Mouse (Mus musculus): ENCODE measurements at regions not wholly inside any gene's neighbourhood (a gene's known extent, or its start where the extent isn't known, plus 50 kb on each side); places are given as distances from the start of the nearest gene placed in this dataset.

- DNase-seq (ENCODE audit: low read depth, low spot score): no peak
These were observed 80.0 kb upstream of the Nphp3 start for GRCm38 (mm10) chr9:103922356-103922755.

GRCm38 (mm10) chr9:103924641-103925040 lies 77.7 kb upstream of the Nphp3 start:
- DNase-seq (ENCODE audit: low read depth, low spot score): no peak

- DNase-seq (ENCODE audit: low read depth, low spot score): no peak
These were observed 76.9 kb upstream of the Nphp3 start for GRCm38 (mm10) chr9:103925486-103925885.

GRCm38 (mm10) chr9:103928744-103929527 lies 73.4 kb upstream of the Nphp3 start:
- no peak for DNase-seq (ENCODE audit: low read depth, low spot score)

GRCm38 (mm10) chr9:103938070-103938469 lies 64.3 kb upstream of the Nphp3 start:
- no peak for DNase-seq (ENCODE audit: low read depth, low spot score)

- no peak for DNase-seq (ENCODE audit: low read depth, low spot score)
These were observed 62.3 kb upstream of the Nphp3 start for GRCm38 (mm10) chr9:103940010-103940409.

- no peak for DNase-seq (ENCODE audit: low read depth, low spot score)
These were observed 61.8 kb upstream of the Nphp3 start for GRCm38 (mm10) chr9:103940506-103940905.

GRCm38 (mm10) chr9:103941176-103941900 lies 61.0 kb upstream of the Nphp3 start:
- peak; percentile 12 for DNase-seq (ENCODE audit: low read depth, low spot score)

GRCm38 (mm10) chr9:103941901-103942260 lies 60.5 kb upstream of the Nphp3 start:
- no peak for DNase-seq (ENCODE audit: low read depth, low spot score)

- no peak for DNase-seq (ENCODE audit: low read depth, low spot score)
These were observed 56.9 kb upstream of the Nphp3 start for GRCm38 (mm10) chr9:103945406-103945805.

- no peak for DNase-seq (ENCODE audit: low read depth, low spot score)
These were observed 50.5 kb upstream of the Nphp3 start for GRCm38 (mm10) chr9:103951799-103952198.
